Mouse (Mus musculus) neural tube, embryonic 14.5 days (tissue): Measurements from ENCODE around the gene Rara. TPM values are rescaled to one million over a fixed set of nuclear protein-coding genes. Genes with fewer than 3 reads are reported as not detected.

Experiments
- ATAC-seq: fragments of 200-750 bp; cut with Nextera tagmentation; 2 replicates; pipeline ENCODE4 v1.8.0; 2017; ENCODE audit warnings: low read depth, mild to moderate bottlenecking, moderate TSS enrichment, moderate library complexity
- H3K27ac ChIP-seq: fragments of 300-500 bp; sonication (generic); 2 replicates; pipeline ENCODE4 v1.5.1; 2014; ENCODE audit warnings: low read depth, mild to moderate bottlenecking, control low read depth, low read length, moderate library complexity, mixed read lengths
- H3K27me3 ChIP-seq: fragments of 300-500 bp; sonication (generic); 2 replicates; pipeline ENCODE4 v1.6.1; 2014; ENCODE audit warnings: low read length; ENCODE audit not compliant: control insufficient read depth, insufficient read depth
- H3K36me3 ChIP-seq: fragments of 300-500 bp; sonication (generic); 2 replicates; pipeline ENCODE4 v1.6.1; 2014; ENCODE audit warnings: low read length, mixed read lengths; ENCODE audit not compliant: control insufficient read depth, insufficient read depth
- H3K4me1 ChIP-seq: fragments of 300-500 bp; sonication (generic); 2 replicates; pipeline ENCODE4 v1.6.1; 2014; ENCODE audit warnings: low read length; ENCODE audit not compliant: control insufficient read depth, insufficient read depth
- H3K4me2 ChIP-seq: fragments of 300-500 bp; sonication (generic); 2 replicates; pipeline ENCODE4 v1.6.1; 2014; ENCODE audit warnings: mild to moderate bottlenecking, low read depth, low read length, control low read depth
- H3K4me3 ChIP-seq: fragments of 300-500 bp; sonication (generic); 2 replicates; pipeline ENCODE4 v1.5.1; 2014; ENCODE audit warnings: low read depth, low read length, control low read depth, mixed read lengths
- H3K9ac ChIP-seq: fragments of 300-500 bp; sonication (generic); replicated peaks from 2 replicates; pipeline ENCODE4 v1.6.1; 2014; ENCODE audit warnings: low read depth, mild to moderate bottlenecking, control low read depth, low read length, mixed read lengths
- H3K9me3 ChIP-seq: fragments of 300-500 bp; sonication (generic); 2 replicates; pipeline ENCODE4 v1.6.1; 2016; ENCODE audit warnings: low read length; ENCODE audit not compliant: control insufficient read depth
- WGBS: fragments of 180-500 bp; shearing (Covaris S2); extraction: QIAGEN DNeasy Blood & Tissue Kit; methylation state at CpG from one replicate; pipeline ENCODE4 v1.1.7; 2014; 5-methylcytosine and 5-hydroxymethylcytosine counted together
- polyA plus RNA-seq: library from polyadenylated mRNA; unstranded; fragments of >200 nt; fragmentation: Nextera tagmentation; extraction: Ambion mirVana; gene quantifications from 2 replicates; pipeline ENCODE4 v1.2.1, GENCODE M21; 2014

Gene Rara
- polyA plus RNA-seq, 1 experiment from 2014 or later, result 22.3 TPM

GRCm38 (mm10) chr11:98934367-98934766 lies 6.7 kb downstream of the Rara start:
- Histone ChIP-seq H3K27me3 (no peaks in the 10 kb centered on the region), H3K27ac (no peak overlapping the region), H3K4me2 (no peak overlapping the region), H3K9ac (no peak overlapping the region), H3K4me3 (no peak overlapping the region), H3K9me3 (no peaks in the 10 kb centered on the region), H3K36me3 (no peaks in the 10 kb centered on the region), H3K4me1 (peaks cover 67% of the 10 kb centered on the region)
- 88% methylated on average over 3 of the region's 3 CpGs for WGBS
- no peak for ATAC-seq

DNA sequence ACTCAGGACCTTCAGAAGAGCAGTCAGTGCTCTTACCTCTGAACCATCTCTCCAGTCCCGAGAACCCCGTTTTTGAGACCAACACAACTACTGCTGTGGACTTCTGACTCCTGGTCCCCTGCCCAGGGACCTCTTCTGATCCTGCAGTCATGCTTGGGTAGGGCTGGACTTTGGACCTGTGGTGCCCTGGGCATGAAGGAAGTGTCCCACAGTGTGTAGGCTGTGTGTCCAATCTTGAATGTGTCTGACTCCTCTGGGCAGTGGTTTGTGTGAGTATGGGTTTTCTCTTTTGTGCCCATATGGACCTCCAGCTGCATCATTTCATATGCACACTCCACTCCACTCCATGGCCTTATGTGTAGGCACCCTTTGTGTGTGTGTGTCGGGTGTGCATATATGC lies 7.5 kb downstream of the Rara start:
- no peak for ATAC-seq
- H3K4me2 ChIP-seq, result no peak overlapping the region
- H3K9me3 ChIP-seq, result no peaks in the 10 kb centered on the region
- H3K27me3 ChIP-seq, result no peaks in the 10 kb centered on the region
- no peak overlapping the region for H3K9ac ChIP-seq
- peaks cover 68% of the 10 kb centered on the region for H3K4me1 ChIP-seq
- no peak overlapping the region for H3K27ac ChIP-seq
- no peak overlapping the region for H3K4me3 ChIP-seq
- 93% methylated on average over 3 of the region's 3 CpGs for WGBS
- no peaks in the 10 kb centered on the region for H3K36me3 ChIP-seq

DNA sequence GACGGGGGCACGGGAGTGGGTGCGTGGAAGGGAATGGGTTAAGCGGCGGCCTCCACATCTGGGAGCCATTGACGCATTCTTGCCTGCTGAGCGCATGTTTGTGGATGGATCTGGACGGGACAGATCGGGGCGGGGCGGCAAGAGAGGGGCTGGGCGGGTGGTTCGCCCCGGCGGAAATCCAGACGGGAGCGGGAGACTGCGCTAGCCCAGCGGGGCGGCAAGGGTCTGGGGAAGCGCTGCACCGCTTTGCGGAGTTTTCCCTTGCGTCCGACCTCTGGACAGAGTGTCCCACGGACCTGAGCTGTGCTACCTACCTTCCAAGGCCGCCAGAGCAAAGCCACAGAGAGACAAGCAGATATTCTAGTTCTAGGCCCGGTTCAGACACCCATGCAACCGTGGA lies 8.6 kb downstream of the Rara start:
- Histone ChIP-seq H3K4me1 (peaks cover 67% of the 10 kb centered on the region), H3K4me3 (peak overlapping the region; percentile 13; the same call in 1 of the 2 replicates)
- no peak for ATAC-seq

DNA sequence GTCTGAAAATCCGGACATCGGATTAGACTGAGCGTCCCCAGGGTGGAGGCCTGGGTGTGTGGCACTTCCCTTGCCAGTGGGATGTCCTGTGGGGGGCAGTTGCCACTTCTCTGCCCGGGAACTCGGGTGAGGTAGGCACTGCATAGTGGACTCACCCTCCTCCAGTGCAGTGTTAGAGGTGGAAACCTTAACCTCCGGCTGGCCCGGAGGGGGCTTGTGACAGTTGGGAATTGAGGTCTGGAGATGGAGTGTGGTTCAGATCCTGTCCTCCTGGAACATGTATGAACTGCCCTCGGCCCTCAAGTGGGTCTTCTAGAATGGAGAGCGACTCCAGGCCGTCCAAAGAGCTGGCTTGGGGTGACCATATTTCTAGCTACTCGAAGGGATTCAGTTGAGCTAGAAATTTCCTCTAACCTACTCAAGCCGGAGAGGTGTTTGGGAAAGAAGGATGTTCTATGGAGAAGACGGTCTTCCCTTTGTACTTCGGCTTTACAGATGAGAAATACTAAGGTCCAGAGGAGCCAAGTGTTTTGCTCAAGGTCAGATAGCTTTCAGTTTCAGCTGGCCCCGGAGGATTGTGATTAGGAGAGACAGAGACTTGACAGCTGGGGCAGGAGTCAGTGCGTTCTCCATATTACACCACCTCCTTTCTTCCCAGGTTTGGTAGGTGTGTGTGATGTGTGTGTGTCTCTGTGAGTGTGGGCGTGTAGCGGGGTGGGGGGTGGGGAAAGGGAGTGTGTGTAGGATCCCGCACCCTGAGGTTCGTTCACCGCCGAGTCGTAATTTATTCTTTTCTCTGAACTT lies 9.2 kb downstream of the Rara start:
- Histone ChIP-seq H3K9ac (peak overlapping the region; percentile 58; the same call in 1 of the 2 replicates), H3K27ac (peak overlapping the region; percentile 44), H3K9me3 (no peaks in the 10 kb centered on the region), H3K4me1 (peaks cover 66% of the 10 kb centered on the region), H3K27me3 (no peaks in the 10 kb centered on the region), H3K4me2 (peak overlapping the region; percentile 81), H3K4me3 (peak overlapping the region; percentile 51), H3K36me3 (no peaks in the 10 kb centered on the region)
- WGBS, result 4% methylated on average over 23 of the region's 23 CpGs
- peak; percentile 36 for ATAC-seq

More for the DNA sequence above, 8.6 kb downstream of the Rara start:
- Histone ChIP-seq H3K36me3 (no peaks in the 10 kb centered on the region), H3K27me3 (no peaks in the 10 kb centered on the region), H3K4me2 (peak overlapping the region; percentile 81), H3K9ac (peak overlapping the region; percentile 58; the same call in 1 of the 2 replicates), H3K9me3 (no peaks in the 10 kb centered on the region), H3K27ac (no peak overlapping the region)
- WGBS, result 3% methylated on average over 29 of the region's 29 CpGs

- no peaks in the 10 kb centered on the region for H3K9me3 ChIP-seq
- peak overlapping the region; percentile 44 for H3K27ac ChIP-seq
- peak; percentile 83 for ATAC-seq
- H3K9ac ChIP-seq, result peak overlapping the region; percentile 58
- under 1% methylated on average over 36 of the region's 38 CpGs for WGBS
- H3K36me3 ChIP-seq, result no peaks in the 10 kb centered on the region
- peaks cover 64% of the 10 kb centered on the region for H3K4me1 ChIP-seq
- H3K27me3 ChIP-seq, result no peaks in the 10 kb centered on the region
- peak overlapping the region; percentile 51 for H3K4me3 ChIP-seq
- peak overlapping the region; percentile 81 for H3K4me2 ChIP-seq
Observed at GRCm38 (mm10) chr11:98937410-98937913, 9.8 kb downstream of the Rara start.

GRCm38 (mm10) chr11:98937914-98938694 lies 10.5 kb downstream of the Rara start:
- H3K36me3 ChIP-seq, result no peaks in the 10 kb centered on the region
- no peaks in the 10 kb centered on the region for H3K9me3 ChIP-seq
- ATAC-seq, result no peak
- H3K4me2 ChIP-seq, result peak overlapping the region; percentile 81
- peaks cover 60% of the 10 kb centered on the region for H3K4me1 ChIP-seq
- H3K27me3 ChIP-seq, result no peaks in the 10 kb centered on the region
- under 1% methylated on average over 39 of the region's 39 CpGs for WGBS
- 0 out of 2 replicates have a peak overlapping the region, but pooled peaks have one; percentile 13 for H3K27ac ChIP-seq
- H3K9ac ChIP-seq, result peak overlapping the region; percentile 58
- peak overlapping the region; percentile 51 for H3K4me3 ChIP-seq

DNA sequence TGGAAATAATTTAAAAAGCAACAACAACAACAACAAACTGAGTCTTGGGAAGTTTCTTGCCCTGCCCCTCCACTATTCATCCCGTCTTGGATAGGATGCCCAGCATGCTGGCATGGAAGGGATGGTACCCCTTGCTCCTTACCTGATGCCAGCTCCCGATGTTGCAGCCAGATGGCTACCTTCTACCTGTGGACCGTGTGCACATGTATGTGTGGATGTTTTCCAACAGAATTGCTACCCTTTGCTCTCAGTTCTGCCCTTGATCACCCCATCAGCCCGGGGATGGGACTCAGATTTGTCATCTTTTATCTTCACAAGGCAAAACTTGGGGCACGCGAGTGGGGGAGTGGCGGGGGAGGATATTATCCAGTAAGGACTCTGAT lies 11.1 kb downstream of the Rara start:
- H3K4me2 ChIP-seq, result peak overlapping the region; percentile 81
- ATAC-seq, result no peak
- H3K36me3 ChIP-seq, result no peaks in the 10 kb centered on the region
- H3K4me1 ChIP-seq, result peaks cover 62% of the 10 kb centered on the region
- no peak overlapping the region; the same call in 1 of the 2 replicates for H3K9ac ChIP-seq
- peak overlapping the region; percentile 51; the same call in 1 of the 2 replicates for H3K4me3 ChIP-seq
- no peak overlapping the region for H3K27ac ChIP-seq
- H3K27me3 ChIP-seq, result no peaks in the 10 kb centered on the region
- 53% methylated on average over 7 of the region's 7 CpGs for WGBS
- H3K9me3 ChIP-seq, result no peaks in the 10 kb centered on the region

DNA sequence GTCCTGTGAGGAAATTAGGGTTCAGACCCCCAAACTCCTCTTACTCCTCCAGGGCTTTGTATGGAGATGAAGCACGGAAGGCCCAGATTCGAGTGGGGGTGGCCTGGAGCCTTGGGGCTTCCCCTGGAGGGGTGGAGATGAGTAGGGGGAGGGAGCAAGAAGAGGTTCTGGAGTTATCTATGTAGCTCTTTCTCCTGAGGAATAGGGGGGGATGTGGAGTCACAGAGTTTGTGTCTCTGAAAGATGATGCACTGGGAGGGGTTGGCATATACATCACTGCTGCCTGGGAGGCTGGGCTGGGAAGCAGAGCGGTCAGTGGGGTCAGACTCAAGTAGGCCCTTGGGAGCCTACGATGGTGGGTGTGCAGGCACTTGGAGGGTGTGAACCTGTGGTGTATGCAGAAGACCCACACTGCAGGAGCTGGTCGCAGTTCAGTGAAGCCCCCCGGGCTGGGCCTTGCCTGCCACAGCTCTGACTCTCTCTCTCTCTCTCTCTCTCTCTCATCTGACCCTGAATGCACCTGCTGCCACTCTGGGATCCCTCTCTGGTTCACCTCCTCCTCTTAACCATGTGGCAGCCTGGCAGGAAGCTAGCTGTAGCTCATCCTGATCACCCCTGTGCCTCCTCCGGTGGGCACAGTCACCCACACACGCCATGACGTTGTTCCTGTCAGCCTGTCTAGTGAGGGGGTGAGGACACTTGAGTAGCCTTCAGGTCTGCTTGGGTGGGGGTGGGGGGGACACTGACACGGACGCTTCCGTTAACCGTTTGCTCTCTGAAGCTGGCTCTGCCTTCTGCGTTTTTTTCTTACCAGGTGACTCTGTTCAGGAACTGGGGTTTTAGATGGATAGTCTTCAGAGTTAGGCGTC lies 11.7 kb downstream of the Rara start:
- Histone ChIP-seq H3K27ac (no peak overlapping the region), H3K9ac (no peak overlapping the region; the same call in 1 of the 2 replicates), H3K4me3 (0 out of 2 replicates have a peak overlapping the region, but pooled peaks have one; percentile 51), H3K4me2 (peak overlapping the region; percentile 81), H3K36me3 (no peaks in the 10 kb centered on the region), H3K4me1 (peaks cover 68% of the 10 kb centered on the region), H3K9me3 (no peaks in the 10 kb centered on the region), H3K27me3 (no peaks in the 10 kb centered on the region)
- no peak for ATAC-seq
- 50% methylated on average over 15 of the region's 15 CpGs for WGBS
